Mouse (Mus musculus) limb, embryonic 15.5 days (tissue): Measurements from ENCODE around the gene Rep15. TPM values are rescaled to one million over a fixed set of nuclear protein-coding genes. Genes with fewer than 3 reads are reported as not detected.

Experiments
- ATAC-seq: fragments of 200-750 bp; cut with Nextera tagmentation; 2 replicates; pipeline ENCODE4 v1.8.0; 2017; ENCODE audit warnings: low read depth, moderate TSS enrichment; ENCODE audit not compliant: insufficient number of reproducible peaks, low FRiP score, low TSS enrichment
- H3K27ac ChIP-seq: fragments of 300-500 bp; sonication (generic); 2 replicates; pipeline ENCODE4 v1.5.1; 2015; ENCODE audit warnings: moderate library complexity, mild to moderate bottlenecking, inconsistent platforms
- H3K27me3 ChIP-seq: fragments of 300-500 bp; sonication (generic); 2 replicates; pipeline ENCODE4 v1.6.1; 2015; ENCODE audit warnings: inconsistent platforms
- H3K36me3 ChIP-seq: fragments of 300-500 bp; sonication (generic); 2 replicates; pipeline ENCODE4 v1.6.1; 2015; ENCODE audit warnings: inconsistent platforms
- H3K4me1 ChIP-seq: fragments of 300-500 bp; sonication (generic); 2 replicates; pipeline ENCODE4 v1.6.1; 2015; ENCODE audit warnings: inconsistent platforms
- H3K4me2 ChIP-seq: fragments of 300-500 bp; sonication (generic); 2 replicates; pipeline ENCODE4 v1.6.1; 2015; ENCODE audit warnings: mild to moderate bottlenecking, inconsistent platforms
- H3K4me3 ChIP-seq: fragments of 300-500 bp; sonication (generic); 2 replicates; pipeline ENCODE4 v1.5.1; 2015; ENCODE audit warnings: mild to moderate bottlenecking, inconsistent platforms
- H3K9ac ChIP-seq: fragments of 300-500 bp; sonication (generic); 2 replicates; pipeline ENCODE4 v1.6.1; 2015; ENCODE audit warnings: inconsistent platforms
- H3K9me3 ChIP-seq: fragments of 300-500 bp; sonication (generic); 2 replicates; pipeline ENCODE4 v1.6.1; 2016; ENCODE audit warnings: inconsistent platforms
- WGBS: fragments of 180-500 bp; shearing (Covaris S2); methylation state at CpG from one replicate; pipeline ENCODE4 v1.1.7; 2015; 5-methylcytosine and 5-hydroxymethylcytosine counted together
- polyA plus RNA-seq: library from polyadenylated mRNA; unstranded; fragments of >200 nt; fragmentation: Nextera tagmentation; extraction: Ambion mirVana; gene quantifications from 2 replicates; pipeline ENCODE4 v1.2.1, GENCODE M21; 2015

Gene Rep15
- polyA plus RNA-seq, 1 experiment from 2014 or later, result 1.2 TPM

DNA sequence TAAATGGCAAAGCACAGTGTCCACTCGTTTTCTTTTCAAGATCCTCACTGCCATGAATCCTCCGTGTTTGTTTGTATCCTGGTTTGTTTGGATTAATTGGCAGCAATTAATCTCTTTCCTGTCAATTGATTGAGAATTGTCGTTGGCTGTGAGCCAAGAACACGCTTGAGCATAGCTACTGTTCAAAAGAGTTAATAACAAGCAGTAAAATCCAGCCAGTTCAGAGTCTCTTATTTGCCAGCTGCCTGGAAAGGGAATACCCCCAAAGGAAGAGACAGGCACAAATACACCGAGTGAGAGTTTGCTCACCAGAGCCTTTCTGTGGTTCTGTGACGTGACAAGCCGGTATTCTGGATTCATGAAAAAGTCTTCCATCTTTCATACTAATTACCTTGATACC lies 29.6 kb downstream of the Rep15 start:
- H3K4me2 ChIP-seq, result no peak overlapping the region
- ATAC-seq, result no peak
- peaks cover 41% of the 10 kb centered on the region for H3K36me3 ChIP-seq

GRCm38 (mm10) chr6:147062694-147063093 lies 30.3 kb downstream of the Rep15 start:
- H3K9me3 ChIP-seq, result no peaks in the 10 kb centered on the region
- no peak for ATAC-seq
- WGBS, result 62% methylated on average over 7 of the region's 7 CpGs
- no peak overlapping the region for H3K9ac ChIP-seq
- H3K4me3 ChIP-seq, result no peak overlapping the region
- H3K27me3 ChIP-seq, result no peaks in the 10 kb centered on the region
- no peak overlapping the region for H3K4me2 ChIP-seq
- peaks cover 48% of the 10 kb centered on the region for H3K36me3 ChIP-seq
- H3K4me1 ChIP-seq, result peaks cover 12% of the 10 kb centered on the region; the same call in 1 of the 2 replicates
- H3K27ac ChIP-seq, result no peak overlapping the region

More for the DNA sequence above, 29.6 kb downstream of the Rep15 start:
- Histone ChIP-seq H3K27ac (no peak overlapping the region), H3K9ac (no peak overlapping the region), H3K4me1 (peaks cover 12% of the 10 kb centered on the region; the same call in 1 of the 2 replicates), H3K4me3 (no peak overlapping the region), H3K9me3 (no peaks in the 10 kb centered on the region), H3K27me3 (no peaks in the 10 kb centered on the region)
- 38% methylated on average over 7 of the region's 7 CpGs for WGBS

GRCm38 (mm10) chr6:147064226-147064943 lies 32.0 kb downstream of the Rep15 start:
- Histone ChIP-seq H3K36me3 (peaks cover 41% of the 10 kb centered on the region), H3K9ac (no peak overlapping the region), H3K27ac (no peak overlapping the region), H3K27me3 (no peaks in the 10 kb centered on the region), H3K4me1 (peaks cover 12% of the 10 kb centered on the region; the same call in 1 of the 2 replicates), H3K4me3 (no peak overlapping the region), H3K4me2 (no peak overlapping the region), H3K9me3 (no peaks in the 10 kb centered on the region)
- WGBS, result 79% methylated on average over 10 of the region's 10 CpGs
- ATAC-seq, result no peak

GRCm38 (mm10) chr6:147064944-147065261 lies 32.5 kb downstream of the Rep15 start:
- Histone ChIP-seq H3K9ac (no peak overlapping the region), H3K4me1 (peaks cover 12% of the 10 kb centered on the region; the same call in 1 of the 2 replicates), H3K27me3 (no peaks in the 10 kb centered on the region), H3K27ac (no peak overlapping the region), H3K36me3 (peaks cover 40% of the 10 kb centered on the region), H3K9me3 (no peaks in the 10 kb centered on the region), H3K4me3 (no peak overlapping the region), H3K4me2 (no peak overlapping the region)
- ATAC-seq, result no peak
- 62% methylated on average over 6 of the region's 6 CpGs for WGBS

DNA sequence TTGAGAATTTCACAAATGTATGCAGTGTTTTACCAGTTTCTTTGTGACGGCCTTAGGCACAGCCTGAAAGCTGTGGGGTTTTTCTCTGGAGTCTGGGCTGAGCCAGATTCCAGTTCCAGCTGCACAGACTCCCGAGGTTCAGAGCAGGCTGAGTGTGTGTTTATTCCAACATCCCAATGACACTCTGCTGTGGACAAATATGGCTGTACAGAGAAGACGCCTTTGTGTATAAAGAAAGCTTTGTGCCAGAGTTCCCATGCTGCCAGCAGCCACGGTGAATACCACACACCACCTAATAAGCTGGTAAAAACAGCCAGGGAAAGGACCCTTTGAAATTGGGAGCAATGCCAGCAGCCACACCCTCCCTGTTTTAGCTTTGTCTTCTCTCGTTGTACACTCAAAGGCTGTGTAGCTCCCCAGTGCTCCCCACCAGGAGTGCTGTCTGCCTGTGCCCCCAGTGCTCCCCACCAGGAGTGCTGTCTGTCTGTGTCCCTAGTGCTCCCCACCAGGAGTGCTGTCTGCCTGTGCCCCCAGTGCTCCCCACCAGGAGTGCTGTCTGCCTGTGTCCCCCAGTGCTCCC lies 43.5 kb downstream of the Rep15 start:
- H3K36me3 ChIP-seq, result peaks cover 23% of the 10 kb centered on the region

GRCm38 (mm10) chr6:147076878-147077277 lies 44.5 kb downstream of the Rep15 start:
- Histone ChIP-seq H3K27ac (no peak overlapping the region), H3K9ac (no peak overlapping the region), H3K4me2 (no peak overlapping the region), H3K9me3 (no peaks in the 10 kb centered on the region), H3K4me3 (no peak overlapping the region), H3K36me3 (peaks cover 13% of the 10 kb centered on the region), H3K27me3 (no peaks in the 10 kb centered on the region), H3K4me1 (no peaks in the 10 kb centered on the region)
- 84% methylated on average over 8 of the region's 8 CpGs for WGBS
- no peak for ATAC-seq

More for the DNA sequence above, 43.5 kb downstream of the Rep15 start:
- Histone ChIP-seq H3K9ac (no peak overlapping the region), H3K4me2 (no peak overlapping the region), H3K27ac (no peak overlapping the region), H3K27me3 (no peaks in the 10 kb centered on the region), H3K4me3 (no peak overlapping the region), H3K9me3 (no peaks in the 10 kb centered on the region), H3K4me1 (no peaks in the 10 kb centered on the region)
- no peak for ATAC-seq
- 38% methylated on average over 5 of the region's 5 CpGs for WGBS

DNA sequence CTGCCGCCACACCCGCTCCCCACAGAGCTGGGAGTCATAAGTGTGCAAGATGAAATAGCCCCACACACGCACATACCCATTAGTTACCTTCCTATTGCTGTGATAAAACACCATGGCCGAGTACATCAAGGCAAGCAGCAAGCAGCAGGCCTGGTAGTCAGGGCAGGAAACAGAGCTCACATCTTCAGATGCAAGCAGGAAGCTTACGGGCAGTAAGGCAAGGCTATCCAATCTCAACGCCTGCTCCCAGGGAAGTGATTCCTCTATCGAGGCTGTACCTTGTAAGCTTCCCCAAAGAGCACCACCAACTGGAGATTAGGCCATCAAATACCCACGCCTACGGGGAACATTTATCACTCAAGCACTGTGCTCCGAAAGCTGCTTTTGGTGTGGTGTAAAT lies 47.5 kb downstream of the Rep15 start:
- no peaks in the 10 kb centered on the region; the same call in 1 of the 2 replicates for H3K36me3 ChIP-seq
- ATAC-seq, result no peak
- H3K9ac ChIP-seq, result no peak overlapping the region
- H3K4me2 ChIP-seq, result no peak overlapping the region
- H3K9me3 ChIP-seq, result no peaks in the 10 kb centered on the region
- WGBS, result 94% methylated on average over 10 of the region's 10 CpGs
- H3K27me3 ChIP-seq, result no peaks in the 10 kb centered on the region
- no peak overlapping the region for H3K27ac ChIP-seq
- H3K4me1 ChIP-seq, result no peaks in the 10 kb centered on the region
- H3K4me3 ChIP-seq, result no peak overlapping the region

Other genes starting within 250 kb of the Rep15 start
- 7.9 and 8.5 TPM in 2 replicates for gene Arntl2, start 236.5 kb upstream of the Rep15 start, polyA plus RNA-seq
- not detected in 2 replicates for gene Smco2, start 182.5 kb upstream of the Rep15 start, polyA plus RNA-seq
- gene Ppfibp1, start 144.1 kb upstream of the Rep15 start, polyA plus RNA-seq, result 60.8 and 63.5 TPM in 2 replicates
- 0.13 and 0.16 TPM in 2 replicates for gene 1700034J05Rik, start 78.2 kb upstream of the Rep15 start, polyA plus RNA-seq
- gene Mrps35, start 10.2 kb downstream of the Rep15 start, polyA plus RNA-seq, result 78.9 and 90.0 TPM in 2 replicates
- 0.77 and 0.82 TPM in 2 replicates for gene Mansc4, start 54.4 kb downstream of the Rep15 start, polyA plus RNA-seq
- 7.6 and 8.3 TPM in 2 replicates for gene Klhl42, start 58.8 kb downstream of the Rep15 start, polyA plus RNA-seq
- gene Pthlh, start 231.6 kb downstream of the Rep15 start, polyA plus RNA-seq, result 9.7 and 11.4 TPM in 2 replicates